Mouse (Mus musculus) ES-Bruce4 (cell line): ENCODE measurements at regions not wholly inside any gene's neighbourhood (a gene's known extent, or its start where the extent isn't known, plus 50 kb on each side); places are given as distances from the start of the nearest gene placed in this dataset.

Experiments
- CTCF ChIP-seq: IDR thresholded peaks from one replicate; pipeline ENCODE4 v1.8.1; 2011; ENCODE audit warnings: low read depth, low read length
- POLR2A ChIP-seq: IDR thresholded peaks from one replicate; pipeline ENCODE4 v1.8.1; 2011; ENCODE audit warnings: low read length; ENCODE audit not compliant: insufficient read depth

DNA sequence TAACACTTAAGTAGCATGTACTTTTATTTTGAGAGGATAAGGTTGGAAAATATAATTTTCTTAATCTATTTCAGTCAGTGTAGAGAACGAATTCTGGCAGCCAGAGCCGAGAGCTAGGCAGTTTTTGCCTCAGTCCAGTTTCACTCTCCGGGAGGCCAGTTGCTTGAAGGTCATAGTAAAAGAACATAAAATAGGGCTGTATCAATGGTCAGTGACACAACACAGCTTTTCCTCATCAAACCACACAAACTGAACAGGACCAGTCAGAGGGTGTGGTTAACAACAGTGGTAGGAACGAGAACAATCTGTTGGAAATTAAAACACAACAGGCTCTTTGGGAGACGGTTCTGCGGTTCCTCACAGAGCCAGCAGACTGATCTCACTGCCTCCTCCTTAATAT is 105.9 kb upstream of the Ipo5 start:
- TF ChIP-seq CTCF (no peak), POLR2A (no peak)
